Mouse (Mus musculus): ENCODE results near the gene Arrdc5. TPM values are rescaled to one million over a fixed set of nuclear protein-coding genes. Genes with fewer than 3 reads are reported as not detected.

Arrdc5 gene
- total and polyA plus RNA-seq, 3 experiments: not detected

DNA sequence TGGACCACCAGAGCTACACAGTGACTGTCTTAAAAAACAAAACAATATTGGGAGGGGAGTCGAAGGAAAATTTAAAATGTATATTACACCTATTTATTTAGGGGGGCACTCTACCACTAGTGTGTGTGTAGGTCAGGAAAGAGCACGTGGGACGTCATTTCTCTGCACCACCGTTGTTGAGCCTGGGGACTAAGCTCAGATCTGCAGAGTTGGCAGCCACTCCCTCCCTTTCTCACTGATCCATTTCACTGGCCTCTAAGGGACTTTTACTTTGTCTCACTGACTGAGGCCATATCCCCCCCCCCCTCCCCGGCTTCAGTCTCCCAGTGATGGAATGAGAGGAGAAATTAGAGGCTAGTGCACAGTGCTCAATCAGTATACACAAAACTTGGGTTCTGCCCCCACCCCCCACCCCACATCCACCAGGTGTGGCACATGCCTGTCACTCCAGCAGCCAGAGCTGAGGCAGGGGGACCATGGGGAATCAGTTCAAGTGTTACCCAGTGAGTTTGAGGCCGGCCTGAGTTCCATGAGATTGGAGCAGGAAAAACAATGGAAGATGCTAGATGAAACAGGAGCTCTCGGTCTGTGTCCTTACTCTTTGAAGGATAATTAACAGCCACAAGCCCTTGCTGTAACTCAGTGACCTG lies 8.1 kb downstream of the Arrdc5 start:
- Histone ChIP-seq H3K4me1 (ENCODE audit: control insufficient read depth in 1 of 2, insufficient read depth in 2 of 2, low read length in 2 of 2) (peaks cover 6 to 29% of the 10 kb centered on the region in 2 experiments; a peak in 3 of 4 replicates), H3K27ac (ENCODE audit: control insufficient read depth, low read depth, low read length) (peak overlapping the region; percentile 88), H3K9ac (ENCODE audit: control insufficient read depth, low read depth, low read length, poor library complexity, severe bottlenecking) (peak overlapping the region; percentile 80), H3K9me3 (replicated peaks; ENCODE audit: insufficient read depth, low read length) (no peaks in the 10 kb centered on the region), H3K27me3 (ENCODE audit: control insufficient read depth in 1 of 2, insufficient read depth in 2 of 2, low read length in 2 of 2) (no peaks in the 10 kb centered on the region), H3K79me2 (ENCODE audit: control insufficient read depth, insufficient read depth, low read length, poor library complexity) (no peaks in the 10 kb centered on the region; the same call in 1 of the 2 replicates), H3K4me3 (ENCODE audit: control insufficient read depth in 1 of 2, insufficient read depth in 1 of 2, low read depth in 2 of 2, low read length in 2 of 2) (peak overlapping the region in 1 of 2 experiments; percentile 20; a peak in 1 of 4 replicates), H3K36me3 (ENCODE audit: control insufficient read depth in 1 of 2, insufficient read depth in 2 of 2, low read length in 2 of 2) (peaks cover 0 to 21% of the 10 kb centered on the region in 2 experiments; a peak in 2 of 4 replicates)
- DNase-seq (ENCODE audit: low read depth, low spot score): no peak
- TF ChIP-seq MAX (IDR thresholded peaks at IDR 0.05; ENCODE audit: low read length) (no peak), UBTF (IDR thresholded peaks at IDR 0.05; ENCODE audit: borderline replicate concordance, insufficient read depth, low read depth, low read length) (no peak), GABPA (IDR thresholded peaks at IDR 0.05; ENCODE audit: low read depth, low read length) (no peak), NRF1 (IDR thresholded peaks at IDR 0.05; ENCODE audit: insufficient read depth, low read depth, low read length, poor library complexity, severe bottlenecking) (no peak), HCFC1 (IDR thresholded peaks at IDR 0.05; ENCODE audit: low read depth, low read length) (no peak), CHD2 (IDR thresholded peaks at IDR 0.05; ENCODE audit: low read length) (no peak), MAFK (IDR thresholded peaks at IDR 0.05; ENCODE audit: borderline replicate concordance, low read depth, low read length) (no peak), SMC3 (IDR thresholded peaks at IDR 0.05; ENCODE audit: low read depth, low read length) (no peak), MXI1 (IDR thresholded peaks at IDR 0.05; ENCODE audit: low read depth, low read length) (no peak), TCF12 (IDR thresholded peaks at IDR 0.05; ENCODE audit: low read depth, low read length) (no peak), SIN3A (IDR thresholded peaks at IDR 0.05; ENCODE audit: low read length) (no peak), MAZ (IDR thresholded peaks at IDR 0.05; ENCODE audit: low read depth, low read length) (no peak)

GRCm38 (mm10) chr17:56291171-56291511 lies 8.9 kb downstream of the Arrdc5 start:
- Histone ChIP-seq H3K27ac (ENCODE audit: control insufficient read depth, low read depth, low read length) (peak overlapping the region; percentile 88), H3K9me3 (replicated peaks; ENCODE audit: insufficient read depth, low read length) (no peaks in the 10 kb centered on the region), H3K36me3 (ENCODE audit: control insufficient read depth in 1 of 2, insufficient read depth in 2 of 2, low read length in 2 of 2) (peaks cover 0 to 21% of the 10 kb centered on the region in 2 experiments; a peak in 2 of 4 replicates), H3K4me3 (ENCODE audit: control insufficient read depth in 1 of 2, insufficient read depth in 1 of 2, low read depth in 2 of 2, low read length in 2 of 2) (peak overlapping the region; percentile 20 to 51), H3K4me1 (ENCODE audit: control insufficient read depth in 1 of 2, insufficient read depth in 2 of 2, low read length in 2 of 2) (peaks cover 6 to 36% of the 10 kb centered on the region in 2 experiments; a peak in 3 of 4 replicates), H3K79me2 (ENCODE audit: control insufficient read depth, insufficient read depth, low read length, poor library complexity) (no peaks in the 10 kb centered on the region; the same call in 1 of the 2 replicates), H3K27me3 (ENCODE audit: control insufficient read depth in 1 of 2, insufficient read depth in 2 of 2, low read length in 2 of 2) (no peaks in the 10 kb centered on the region), H3K9ac (ENCODE audit: control insufficient read depth, low read depth, low read length, poor library complexity, severe bottlenecking) (peak overlapping the region; percentile 80)
- peak; percentile 98 for DNase-seq (ENCODE audit: low read depth, low spot score)
- no peak for TF ChIP-seq MXI1 (IDR thresholded peaks at IDR 0.05; ENCODE audit: low read depth, low read length)
- TF ChIP-seq POLR2AphosphoS2 (IDR thresholded peaks at IDR 0.05; ENCODE audit: low read length): no peak
- peak; percentile 58; the same call in 1 of the 2 replicates for TF ChIP-seq TBP (IDR thresholded peaks at IDR 0.05; ENCODE audit: low read depth, low read length)
- no peak; the same call in 1 of the 2 replicates for TF ChIP-seq NELFE (IDR thresholded peaks at IDR 0.05; ENCODE audit: low read depth, low read length)
- no peak for TF ChIP-seq UBTF (IDR thresholded peaks at IDR 0.05; ENCODE audit: borderline replicate concordance, insufficient read depth, low read depth, low read length)
- peak; percentile 78; the same call in 1 of the 2 replicates for TF ChIP-seq ETS1 (IDR thresholded peaks at IDR 0.05; ENCODE audit: low read depth, low read length)
- TF ChIP-seq CHD2 (IDR thresholded peaks at IDR 0.05; ENCODE audit: low read length): no peak
- TF ChIP-seq MAX (IDR thresholded peaks at IDR 0.05; ENCODE audit: low read length): peak; percentile 67
- TF ChIP-seq ZKSCAN1 (IDR thresholded peaks at IDR 0.05; ENCODE audit: low read depth, low read length): no peak
- TF ChIP-seq MYC (IDR thresholded peaks at IDR 0.05; ENCODE audit: low read depth, low read length): 0 out of 2 replicates have a peak, but pooled peaks have one; percentile 65
- TF ChIP-seq KAT2A (conservative IDR thresholded peaks at IDR 0.05; ENCODE audit: low read depth, low read length): no peak
- TF ChIP-seq HCFC1 (IDR thresholded peaks at IDR 0.05; ENCODE audit: low read depth, low read length): peak; percentile 86
- TF ChIP-seq EP300 (IDR thresholded peaks at IDR 0.05; ENCODE audit: low read depth in 1 of 2, low read length in 2 of 2): peak in 1 of 2 experiments; percentile 44; a peak in 2 of 4 replicates
- TF ChIP-seq POLR2A (IDR thresholded peaks at IDR 0.05; ENCODE audit: control insufficient read depth in 1 of 2, insufficient read depth in 1 of 2, low read depth in 1 of 2, low read length in 2 of 2, poor library complexity in 1 of 2): peak; percentile 52 to 61; a peak in 3 of 4 replicates
- TF ChIP-seq GABPA (IDR thresholded peaks at IDR 0.05; ENCODE audit: low read depth, low read length): no peak
- peak; percentile 23; the same call in 1 of the 2 replicates for TF ChIP-seq TAL1 (IDR thresholded peaks at IDR 0.05; ENCODE audit: low read length)
- no peak for TF ChIP-seq RCOR1 (IDR thresholded peaks at IDR 0.05; ENCODE audit: low read depth, low read length)
- TF ChIP-seq USF1 (IDR thresholded peaks at IDR 0.05; ENCODE audit: low read depth, low read length): no peak
- peak; percentile 32 for TF ChIP-seq RAD21 (IDR thresholded peaks at IDR 0.05; ENCODE audit: low read depth, low read length)
- peak; percentile 56; the same call in 1 of the 2 replicates for TF ChIP-seq SIN3A (IDR thresholded peaks at IDR 0.05; ENCODE audit: low read length)
- peak; percentile 85; the same call in 1 of the 2 replicates for TF ChIP-seq MAZ (IDR thresholded peaks at IDR 0.05; ENCODE audit: low read depth, low read length)
- no peak for TF ChIP-seq USF2 (IDR thresholded peaks at IDR 0.05; ENCODE audit: borderline replicate concordance in 1 of 2, insufficient read depth in 1 of 2, low read depth in 1 of 2, low read length in 2 of 2)
- peak; percentile 58 for TF ChIP-seq GATA1 (IDR thresholded peaks at IDR 0.05; ENCODE audit: low read depth, low read length)
- peak; percentile 66; the same call in 1 of the 2 replicates for TF ChIP-seq E2F4 (IDR thresholded peaks at IDR 0.05; ENCODE audit: borderline replicate concordance, low read depth, low read length)
- peak; percentile 79 for TF ChIP-seq SMC3 (IDR thresholded peaks at IDR 0.05; ENCODE audit: low read depth, low read length)

All from MEL (cell line).